Mouse (Mus musculus): ENCODE data around the gene Dgcr8.

Dgcr8 gene

DNA sequence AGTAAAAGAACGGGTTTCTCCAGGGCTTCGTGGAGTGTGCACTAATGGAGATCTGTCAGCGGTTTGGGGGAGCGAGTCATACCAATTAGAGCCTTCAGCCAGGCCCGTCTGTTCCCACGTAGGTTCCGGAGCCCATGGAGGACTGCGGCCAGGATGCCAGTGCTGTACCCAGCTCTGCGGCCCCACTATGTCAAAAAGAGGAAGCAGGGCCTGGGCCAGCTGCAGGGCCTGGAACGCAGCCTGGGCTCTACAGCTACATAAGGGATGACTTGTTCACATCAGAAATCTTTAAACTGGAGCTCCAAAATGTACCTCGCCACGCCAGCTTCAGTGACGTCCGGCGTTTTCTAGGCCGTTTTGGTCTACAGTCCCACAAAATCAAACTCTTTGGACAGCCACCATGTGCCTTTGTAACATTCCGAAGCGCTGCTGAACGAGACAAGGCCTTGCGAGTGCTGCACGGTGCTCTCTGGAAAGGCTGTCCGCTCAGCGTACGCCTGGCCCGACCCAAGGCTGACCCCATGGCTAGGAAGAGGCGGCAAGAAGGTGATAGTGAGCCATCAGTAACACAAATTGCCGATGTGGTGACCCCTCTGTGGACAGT, 39.6 kb downstream of the Dgcr8 start:
- peak; percentile 44 to 49 for DNase-seq (ENCODE audit: low spot score in 2 of 2)

DNA sequence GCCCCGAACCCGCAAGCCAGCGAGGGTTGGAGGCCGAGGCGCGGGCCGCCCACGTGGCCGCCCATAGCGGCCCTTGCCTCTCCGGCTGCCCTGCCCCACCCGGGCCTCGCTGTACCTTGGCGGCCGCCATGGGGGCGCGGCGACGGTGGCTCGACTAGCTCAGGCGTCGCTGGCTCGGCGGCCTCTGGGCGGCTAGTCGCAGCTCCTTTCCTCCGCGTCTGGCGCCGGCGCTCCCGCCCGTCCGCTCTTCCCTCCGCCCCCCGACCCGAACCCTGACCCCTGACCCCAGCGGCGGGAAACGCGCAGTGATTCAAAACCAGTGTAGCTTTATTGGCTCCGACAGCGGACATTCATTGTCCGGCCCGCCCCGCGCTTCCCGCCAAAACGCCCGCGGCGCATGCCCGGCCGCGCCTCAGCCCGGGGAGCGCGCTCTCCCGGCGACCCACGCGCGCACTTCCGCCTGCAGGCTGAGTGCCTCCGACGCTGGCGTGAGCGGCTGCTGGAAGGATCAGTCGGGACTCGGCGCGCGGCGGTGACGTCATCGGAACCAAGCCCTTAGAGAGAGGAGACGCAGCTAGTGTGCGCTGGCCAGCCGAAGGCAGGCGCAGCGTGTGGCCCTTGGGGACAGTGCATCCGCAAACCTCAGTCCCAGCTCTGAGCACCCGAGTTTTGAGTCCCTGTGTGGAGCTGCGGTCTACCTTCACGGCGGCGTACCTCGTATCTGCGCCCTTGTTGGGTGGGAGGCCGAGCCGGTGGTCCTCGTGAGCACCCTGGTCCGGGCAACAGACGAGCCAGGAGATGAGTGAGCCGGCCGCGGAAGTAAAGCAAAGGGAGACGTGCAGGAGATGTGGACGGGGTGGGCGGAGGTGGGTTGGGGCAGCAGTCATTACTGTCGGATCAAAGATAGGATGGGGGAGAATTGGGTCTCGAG, 40.3 kb downstream of the Dgcr8 start, which contains the start of the genes Trmt2a and Ranbp1:
Trmt2a (plus strand) TSS at position 247 of the 931 bp plus-strand sequence.
Ranbp1 (minus strand) TSS at position 300 of the 931 bp plus-strand sequence.
- peak; percentile 96 to 98 for DNase-seq (ENCODE audit: low spot score in 2 of 2)

DNA sequence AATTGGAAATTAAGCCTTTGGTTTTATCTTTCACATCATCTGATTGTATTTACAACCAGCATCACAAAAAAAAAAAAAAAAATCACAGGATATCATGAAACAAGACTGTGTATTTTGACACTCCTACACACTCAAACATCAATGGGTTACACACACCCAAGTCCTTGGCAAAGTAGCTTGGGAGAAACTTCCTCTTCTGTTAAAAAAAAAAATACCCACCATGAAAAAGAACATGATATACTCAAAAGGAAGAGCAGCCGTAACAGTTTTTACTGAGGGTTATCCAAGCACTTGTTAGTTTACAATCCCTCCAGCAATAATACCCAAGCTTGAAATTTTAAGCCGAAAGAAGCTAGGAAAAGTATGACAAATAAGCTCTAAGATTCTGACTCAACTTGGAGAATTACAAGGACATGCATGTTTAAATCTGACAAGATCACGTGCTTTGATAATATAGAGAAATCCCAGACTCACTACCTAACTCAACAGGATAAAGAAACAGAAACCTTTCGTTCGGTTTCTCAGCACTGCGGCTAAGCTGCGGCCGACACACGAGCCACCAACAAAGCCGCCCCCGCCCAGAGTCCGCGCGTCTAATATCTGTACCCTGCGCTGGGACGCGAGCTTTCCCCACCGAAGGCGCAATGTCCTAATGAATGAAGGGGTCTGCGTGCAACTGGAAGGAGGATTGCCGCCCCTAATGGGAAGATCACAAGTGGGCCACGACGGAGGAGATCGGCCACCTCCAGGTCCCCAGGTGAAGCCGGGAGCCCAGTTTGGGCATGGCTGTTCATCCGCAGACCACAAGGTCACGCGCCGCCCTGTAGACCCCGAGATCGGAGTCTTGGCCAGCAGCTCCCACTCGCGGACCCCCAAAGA, 41.3 kb downstream of the Dgcr8 start:
- no peak for DNase-seq (ENCODE audit: low spot score in 2 of 2)

- no peak for DNase-seq (ENCODE audit: low spot score in 2 of 2)
Observed at GRCm38 (mm10) chr16:18241581-18241980, 47.5 kb downstream of the Dgcr8 start.

DNA sequence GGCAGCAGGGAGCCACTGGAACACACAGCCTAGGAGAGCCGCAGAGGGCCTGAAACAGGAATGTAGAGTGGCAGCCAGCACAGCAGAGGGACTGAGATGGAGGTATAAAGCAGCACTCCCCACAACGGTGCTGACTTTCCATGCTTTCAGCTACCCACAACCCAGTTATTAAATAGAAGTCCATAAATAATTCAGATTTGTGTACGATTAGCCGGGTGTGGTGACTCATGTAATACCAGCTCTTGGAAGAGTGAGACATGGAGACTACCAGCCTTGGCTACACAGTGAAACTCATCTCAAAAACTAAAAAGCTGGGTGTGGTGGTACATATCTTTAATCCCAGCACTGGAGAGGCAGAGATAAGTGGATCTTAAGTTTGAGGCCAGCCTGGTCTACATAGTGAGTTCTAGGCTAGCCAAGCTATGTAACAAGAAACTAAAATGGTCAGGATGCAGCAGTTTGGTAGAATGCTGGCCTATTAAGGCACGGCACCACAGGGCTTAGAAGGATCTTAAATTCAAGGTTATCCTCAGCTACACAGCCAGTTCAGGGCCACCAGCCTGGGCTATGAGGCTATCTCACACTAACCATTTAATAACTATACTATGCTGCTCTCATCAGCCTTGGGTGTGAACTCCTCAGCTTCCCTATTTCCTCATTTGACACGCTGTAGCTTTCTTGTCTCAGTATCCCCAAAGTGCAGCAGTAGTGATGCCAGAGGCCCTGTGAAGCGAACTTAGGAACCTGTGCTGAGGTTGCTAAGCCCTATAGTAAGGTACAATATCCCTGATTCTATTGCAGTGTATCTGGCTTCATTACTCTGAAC, 52.2 kb downstream of the Dgcr8 start:
- DNase-seq (ENCODE audit: low spot score in 2 of 2) = no peak

- no peak for DNase-seq (ENCODE audit: low spot score in 2 of 2)
Observed at GRCm38 (mm10) chr16:18235389-18236065, 53.5 kb downstream of the Dgcr8 start.

DNA sequence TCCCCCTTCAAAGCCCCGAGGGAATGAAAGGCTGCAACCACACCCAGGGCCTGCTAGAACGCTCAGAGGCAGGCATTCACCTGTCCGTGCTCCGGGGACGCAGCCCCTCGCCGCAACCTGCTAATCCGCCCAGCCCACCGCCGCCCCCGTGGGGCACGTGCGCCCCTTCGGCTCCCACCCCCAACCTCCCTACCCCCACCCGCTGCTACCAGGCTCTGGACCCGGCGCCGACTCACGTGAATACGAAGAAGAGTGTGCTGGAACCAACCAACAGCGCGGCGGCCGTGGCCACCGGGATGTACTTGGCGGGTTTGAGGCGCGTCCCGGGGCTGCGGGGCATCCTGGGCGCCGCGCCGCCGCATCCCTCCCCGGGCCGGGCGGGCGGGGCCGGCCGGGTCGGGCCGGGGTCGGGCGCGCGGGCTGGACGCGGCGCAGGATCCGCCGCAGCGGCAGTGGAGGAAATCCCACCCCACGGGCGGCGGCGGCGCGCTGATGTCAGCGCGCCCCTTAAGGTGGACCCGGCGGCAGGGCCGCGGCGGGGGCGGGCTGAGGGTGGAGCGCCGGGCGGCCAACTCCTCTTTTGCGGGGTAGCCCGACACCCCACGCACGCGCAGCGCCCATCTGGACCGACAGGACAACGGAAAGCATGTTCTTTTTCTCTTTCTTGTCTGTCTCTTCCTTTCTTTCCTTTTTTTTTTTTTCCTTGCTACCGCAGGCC, 54.2 kb downstream of the Dgcr8 start, which contains the start of gene Zdhhc8:
Zdhhc8 (minus strand) TSS at position 466 of the 718 bp plus-strand sequence.
- peak in 1 of 2 experiments; percentile 34 for DNase-seq (ENCODE audit: low spot score in 2 of 2)

- no peak for DNase-seq (ENCODE audit: low spot score in 2 of 2)
Observed at GRCm38 (mm10) chr16:18233919-18234670, 55.0 kb downstream of the Dgcr8 start.

DNA sequence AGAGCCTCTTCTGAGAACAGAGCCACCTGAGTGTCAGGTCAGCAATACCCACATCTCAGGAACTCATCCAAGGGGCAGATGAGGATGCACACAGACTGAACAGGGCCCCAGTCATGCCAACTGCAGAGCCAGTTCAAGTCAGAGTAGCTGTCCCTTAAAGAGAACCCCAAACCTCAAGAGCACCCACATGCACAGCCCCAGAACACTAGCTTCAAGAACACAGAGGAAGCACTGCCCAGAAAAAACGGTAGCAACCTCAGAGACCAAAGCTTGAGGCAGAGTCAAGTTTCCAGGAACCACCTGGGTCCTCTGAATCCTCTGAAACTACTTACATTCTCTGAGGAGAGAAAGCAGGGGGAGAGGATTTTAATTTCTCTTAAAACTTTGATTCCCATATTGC, 55.6 kb downstream of the Dgcr8 start:
- DNase-seq (ENCODE audit: low spot score in 2 of 2) = no peak

DNA sequence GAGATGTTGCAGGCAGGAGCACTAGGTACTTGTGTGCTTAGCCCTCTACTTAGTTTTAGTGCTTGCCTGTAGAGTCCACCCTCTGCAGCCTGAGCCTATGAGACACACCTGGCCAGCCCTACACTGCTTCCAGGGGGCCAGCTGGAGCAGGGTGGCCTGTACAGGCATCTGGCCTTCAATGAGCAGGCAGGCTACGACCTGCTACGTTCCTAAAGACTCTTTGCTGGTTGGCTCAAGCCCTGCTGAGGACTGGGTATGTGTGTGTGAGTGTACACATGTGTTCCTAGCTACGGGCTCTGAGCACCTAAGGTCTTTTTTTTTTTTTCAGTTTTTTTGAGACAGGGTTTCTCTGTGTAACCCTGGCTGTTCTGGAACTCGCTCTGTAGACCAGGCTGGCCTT, 57.6 kb downstream of the Dgcr8 start:
- DNase-seq (ENCODE audit: low spot score in 2 of 2) = no peak

DNA sequence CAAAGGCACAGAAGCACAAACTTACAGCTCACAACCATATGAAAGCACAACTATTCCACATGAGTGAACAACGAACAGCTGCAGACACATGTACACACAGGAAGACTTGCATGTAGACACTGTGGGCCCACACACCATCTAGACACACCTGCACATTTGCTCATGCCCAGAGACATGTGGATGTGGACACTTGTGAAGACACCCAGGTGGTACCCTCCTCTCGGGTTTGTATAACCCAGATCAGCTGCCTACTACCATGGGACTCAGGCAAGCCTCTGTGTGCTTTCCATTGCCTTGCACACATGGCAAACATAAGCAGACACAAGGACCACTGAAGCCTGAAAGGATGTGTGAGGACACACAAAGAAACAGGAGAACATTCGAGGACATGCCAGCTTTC, 58.0 kb downstream of the Dgcr8 start:
- DNase-seq (ENCODE audit: low spot score in 2 of 2) = no peak

GRCm38 (mm10) chr16:18230617-18231016, 58.4 kb downstream of the Dgcr8 start:
- DNase-seq (ENCODE audit: low spot score in 2 of 2) = no peak

DNA sequence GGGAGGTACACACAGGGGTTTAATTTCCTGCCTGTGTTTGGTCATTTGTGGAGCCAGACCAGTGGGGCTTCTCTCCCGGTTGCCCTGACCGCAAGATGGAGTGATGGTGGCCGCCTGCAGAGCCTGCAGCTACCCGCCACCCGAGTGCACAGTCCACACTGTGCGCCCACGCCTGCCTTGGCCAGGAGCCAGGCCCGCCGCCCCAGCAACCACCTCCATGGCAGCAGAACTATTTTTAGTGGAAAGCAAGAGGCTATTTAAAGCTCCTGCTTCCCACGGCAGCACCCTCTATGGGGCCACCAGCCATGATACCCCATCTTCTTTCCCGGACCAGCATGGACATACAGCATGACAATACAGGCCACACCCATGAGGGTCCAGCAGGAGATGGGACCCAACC, 59.4 kb downstream of the Dgcr8 start:
- DNase-seq (ENCODE audit: low spot score in 2 of 2) = no peak

DNA sequence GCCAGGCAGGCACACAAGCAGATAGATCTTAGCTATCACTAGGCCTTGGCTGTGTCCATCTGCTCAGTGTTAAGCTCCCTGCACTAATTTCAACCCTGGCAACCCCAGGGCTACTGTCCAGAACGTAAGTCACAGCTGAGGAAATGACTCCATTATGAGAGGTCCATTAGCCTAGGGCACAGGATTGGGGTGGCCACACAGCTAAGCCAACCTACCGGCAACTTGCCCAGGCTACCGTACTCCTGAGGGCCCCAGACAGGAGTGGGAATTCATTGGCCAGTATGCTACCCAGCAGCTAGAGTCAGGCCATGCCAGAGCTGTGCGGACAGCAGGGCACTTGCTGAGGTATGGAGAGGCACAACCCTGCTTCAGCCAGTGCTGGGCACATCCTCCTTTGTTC, 60.2 kb downstream of the Dgcr8 start:
- no peak for DNase-seq (ENCODE audit: low spot score in 2 of 2)

DNA sequence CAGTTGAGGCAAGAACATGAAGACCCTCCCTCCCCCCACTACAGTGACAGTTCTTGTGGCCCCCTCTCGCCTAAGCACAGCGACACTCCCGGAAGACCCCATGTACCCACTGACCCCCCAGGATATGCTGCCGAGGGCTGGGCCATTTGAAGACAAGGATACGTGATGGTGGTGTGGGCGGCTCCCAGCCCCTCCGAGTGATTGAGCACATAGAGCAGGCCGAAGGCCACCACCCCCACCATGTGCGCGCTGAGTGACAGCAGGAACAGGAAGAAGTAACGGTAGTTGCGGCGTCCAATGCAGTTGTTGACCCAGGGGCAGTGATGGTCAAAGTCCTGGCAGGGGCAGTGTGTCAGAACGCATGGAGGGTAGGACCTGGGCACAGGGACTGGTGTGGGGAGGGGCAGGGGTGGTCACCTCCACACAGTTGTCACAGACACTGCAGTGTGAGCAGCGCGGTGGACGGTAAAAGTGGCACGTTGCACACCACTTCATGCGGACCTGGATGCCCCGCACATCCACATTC, 61.1 kb downstream of the Dgcr8 start:
- no peak for DNase-seq (ENCODE audit: low spot score in 2 of 2)

DNA sequence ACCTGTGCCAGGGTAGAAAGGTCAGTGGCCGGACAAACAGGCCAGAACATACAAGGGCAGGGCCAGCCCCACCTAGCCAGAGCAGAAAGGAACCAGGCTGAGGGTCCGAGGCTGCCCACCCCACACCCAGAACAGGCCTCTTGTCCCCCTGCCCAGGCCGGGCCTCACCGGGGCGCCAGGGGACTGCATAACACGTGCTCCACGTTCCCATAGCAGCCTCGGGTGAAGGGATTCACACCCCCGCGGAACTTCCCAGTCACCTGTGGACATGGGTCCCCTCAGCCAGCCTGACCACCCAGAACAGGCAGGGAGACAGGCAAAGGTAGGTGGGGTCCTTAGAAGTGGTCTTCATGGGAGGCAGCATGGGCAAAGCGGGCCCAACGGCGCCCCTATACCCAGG, 61.9 kb downstream of the Dgcr8 start:
- DNase-seq (ENCODE audit: low spot score in 2 of 2) = no peak

- no peak for DNase-seq (ENCODE audit: low spot score in 2 of 2)
Observed at GRCm38 (mm10) chr16:18222188-18222587, 66.9 kb downstream of the Dgcr8 start.

GRCm38 (mm10) chr16:18221543-18221898, 67.5 kb downstream of the Dgcr8 start:
- DNase-seq (ENCODE audit: low spot score in 2 of 2) = no peak

All from spleen, postnatal 14 days (tissue).